In genomic region chr8:121913378-121913777, GRCm38 (mm10) we compare ENCODE assay signal across 28 mouse cellular contexts. TPM values are rescaled to one million over a fixed set of nuclear protein-coding genes. Genes with fewer than 3 reads are reported as not detected.
DNase-seq lines count a peak whose midpoint lies in the region; ATAC-seq and TF ChIP-seq lines count a peak whose summit lies in the region.
"Had no signal": no experiment of that assay in that cellular context is flagged by ENCODE, and none has a peak within 500 bp of the region (broad histone marks: within the 10 kb centered on the region; RNA-seq: fewer than 3 reads in every experiment).

No protein-coding gene starts in this region.

- no peaks in the 10 kb centered on the region for H3K4me1 ChIP-seq in heart, postnatal 0 days (ENCODE audit: control insufficient read depth, insufficient read depth)
- H3K4me1 ChIP-seq in midbrain, embryonic 11.5 days (ENCODE audit: control insufficient read depth, insufficient read depth, low read length) = 0 out of 2 replicates have a peak, but pooled peaks cover 2% of the 10 kb centered on the region
- no peaks in the 10 kb centered on the region for H3K4me1 ChIP-seq in midbrain, embryonic 16.5 days (ENCODE audit: control insufficient read depth, insufficient read depth, low read length)

- H3K27me3 ChIP-seq in heart, postnatal 0 days (ENCODE audit: control insufficient read depth, insufficient read depth, low read length) = no peaks in the 10 kb centered on the region
- 0 out of 2 replicates have a peak, but pooled peaks cover 3% of the 10 kb centered on the region for H3K27me3 ChIP-seq in midbrain, embryonic 11.5 days (ENCODE audit: control insufficient read depth, insufficient read depth, low read length)
- peaks cover 2% of the 10 kb centered on the region; the same call in 1 of the 2 replicates for H3K27me3 ChIP-seq in midbrain, embryonic 16.5 days (ENCODE audit: control insufficient read depth, insufficient read depth, low read depth, low read length)
- H3K27me3 ChIP-seq: Patski had no signal

- H3K9ac ChIP-seq in heart, postnatal 0 days (replicated peaks; ENCODE audit: low read depth, low read length) = no peak overlapping the region
- H3K9ac ChIP-seq in midbrain, embryonic 11.5 days (ENCODE audit: low read length) = no peak overlapping the region
- no peak overlapping the region for H3K9ac ChIP-seq in midbrain, embryonic 16.5 days (ENCODE audit: low read depth, low read length)
- H3K9ac ChIP-seq: forebrain, postnatal 0 days had no signal

- TF ChIP-seq EP300 in heart, postnatal 0 days (IDR thresholded peaks at IDR 0.05; ENCODE audit: low read depth) = no peak

- intact Hi-C loops in heart, postnatal 10 days (cut with DNase I) = no loop called here
- intact Hi-C loops in left cerebral cortex, adult 2 months (cut with DNase I) = no loop called here
- intact Hi-C loops in left cerebral cortex, postnatal 14 days (cut with DNase I) = no loop called here

- H3K9me3 ChIP-seq in heart, postnatal 0 days (replicated peaks; ENCODE audit: control insufficient read depth, low read length) = no peaks in the 10 kb centered on the region
- no peaks in the 10 kb centered on the region for H3K9me3 ChIP-seq in midbrain, embryonic 11.5 days (ENCODE audit: control insufficient read depth, low read length)
- no peaks in the 10 kb centered on the region for H3K9me3 ChIP-seq in midbrain, embryonic 16.5 days (replicated peaks; ENCODE audit: control insufficient read depth, low read length, poor library complexity, severe bottlenecking)
- H3K9me3 ChIP-seq: G1E had no signal

- H3K36me3 ChIP-seq in heart, postnatal 0 days (replicated peaks; ENCODE audit: control insufficient read depth, insufficient read depth, low read length) = no peaks in the 10 kb centered on the region
- H3K36me3 ChIP-seq in midbrain, embryonic 11.5 days (ENCODE audit: control insufficient read depth, insufficient read depth, low read length) = no peaks in the 10 kb centered on the region
- no peaks in the 10 kb centered on the region for H3K36me3 ChIP-seq in midbrain, embryonic 16.5 days (ENCODE audit: control insufficient read depth, insufficient read depth, low read length)

- no peak overlapping the region for H3K4me2 ChIP-seq in heart, postnatal 0 days (ENCODE audit: low read depth, low read length)
- no peak overlapping the region for H3K4me2 ChIP-seq in midbrain, embryonic 11.5 days
- no peak overlapping the region for H3K4me2 ChIP-seq in midbrain, embryonic 16.5 days (ENCODE audit: low read length)
- H3K4me2 ChIP-seq: heart, embryonic 11.5 days had no signal

- no peak overlapping the region for H3K4me3 ChIP-seq in heart, postnatal 0 days (ENCODE audit: low read depth, low read length)
- no peak overlapping the region for H3K4me3 ChIP-seq in left cerebral cortex, adult 2 months
- H3K4me3 ChIP-seq in midbrain, embryonic 11.5 days (ENCODE audit: low read depth, low read length) = no peak overlapping the region
- no peak overlapping the region for H3K4me3 ChIP-seq in midbrain, embryonic 16.5 days (ENCODE audit: low read depth, low read length)
- H3K4me3 ChIP-seq: gastrocnemius, adult 2 months had no signal

- no peak overlapping the region for H3K27ac ChIP-seq in heart, postnatal 0 days (ENCODE audit: low read depth)
- 0 out of 2 replicates have a peak overlapping the region, but pooled peaks have one; percentile 36 for H3K27ac ChIP-seq in left cerebral cortex, adult 2 months
- no peak overlapping the region for H3K27ac ChIP-seq in midbrain, embryonic 11.5 days (ENCODE audit: low read depth, low read length)
- no peak overlapping the region for H3K27ac ChIP-seq in midbrain, embryonic 16.5 days (ENCODE audit: low read length)
- H3K27ac ChIP-seq: gastrocnemius, adult 2 months had no signal

- WGBS in heart, postnatal 0 days = 59% methylated on average over 8 of the region's 8 CpGs
- WGBS in midbrain, embryonic 11.5 days = 87% methylated on average over 8 of the region's 8 CpGs
- 79% methylated on average over 8 of the region's 8 CpGs for WGBS in midbrain, embryonic 16.5 days

- no peak for ATAC-seq in heart, postnatal 0 days (ENCODE audit: insufficient read depth, low read depth)
- ATAC-seq in midbrain, embryonic 11.5 days (ENCODE audit: low FRiP score) = no peak
- ATAC-seq in midbrain, embryonic 16.5 days = no peak
- ATAC-seq: forebrain, embryonic 14.5 days; forebrain, postnatal 0 days; hindbrain, embryonic 16.5 days; Patski had no signal

- no peak for TF ChIP-seq CTCF in heart, postnatal 0 days (IDR thresholded peaks at IDR 0.05; ENCODE audit: low read depth)
- no peak for TF ChIP-seq CTCF in left cerebral cortex, adult 2 months (IDR thresholded peaks at IDR 0.05)

- peak; percentile 25 for DNase-seq in heart, postnatal 0 days (ENCODE audit: low spot score)
- no peak for DNase-seq in heart, postnatal 10 days
- DNase-seq in left cerebral cortex, adult 2 months (ENCODE audit: extremely low spot score in 1 of 2, low spot score in 2 of 2) = no peak
- no peak for DNase-seq in left cerebral cortex, postnatal 14 days (ENCODE audit: low spot score in 2 of 2)
- peak; percentile 44 for DNase-seq in midbrain, embryonic 11.5 days (ENCODE audit: low spot score, missing footprints)
- DNase-seq: adrenal gland, postnatal 10 days; adrenal gland, postnatal 36 days; cerebellum, adult 18-20 months; cerebellum, adult 9-10 months; cerebellum, postnatal 14 days; forebrain, postnatal 0 days; gastrocnemius, adult 2 months; gastrocnemius, postnatal 14 days; heart, adult 11 months; heart, postnatal 14 days; heart, postnatal 4 days had no signal

RNA-seq across cellular contexts. Expression of gene Slc7a5, which starts 5.9 kb away (rescaled TPM):
- total RNA-seq in heart, postnatal 0 days (2014; rRNA removed; ENCODE audit: low replicate concordance) = 24.7 and 27.1 TPM in 2 replicates
- polyA plus RNA-seq in heart, postnatal 0 days (2015; fragmentation: Nextera tagmentation; extraction: Ambion mirVana) = 5.8 and 7.1 TPM in 2 replicates
- total RNA-seq in heart, postnatal 10 days (2021) = 10 to 100 TPM in 1 of 2 experiments, 1 to 10 TPM in 1; 8.6 to 11.3 TPM
- total RNA-seq in left cerebral cortex, adult 2 months (2021) = 10 to 100 TPM; 61.5 to 63.2 TPM
- total RNA-seq in left cerebral cortex, postnatal 14 days (2021) = 100 to 1,000 TPM; 114 to 130 TPM
- 34.9 and 36.5 TPM in 2 replicates for polyA plus RNA-seq in midbrain, embryonic 11.5 days (2014; fragmentation: Nextera tagmentation; extraction: Ambion mirVana)
- polyA plus RNA-seq in midbrain, embryonic 16.5 days (2015; fragmentation: Nextera tagmentation; extraction: Ambion mirVana) = 48.9 and 50.8 TPM in 2 replicates

RNA-seq across cellular contexts. Expression of gene Car5a, which starts 31.3 kb away (rescaled TPM):
- not detected in 2 replicates for total RNA-seq in heart, postnatal 0 days (2014; rRNA removed; ENCODE audit: low replicate concordance)
- not detected in 2 replicates for polyA plus RNA-seq in heart, postnatal 0 days (2015; fragmentation: Nextera tagmentation; extraction: Ambion mirVana)
- not detected for total RNA-seq in heart, postnatal 10 days (2021)
- not detected for total RNA-seq in left cerebral cortex, adult 2 months (2021)
- total RNA-seq in left cerebral cortex, postnatal 14 days (2021) = under 1 TPM in 1 of 2 experiments, not detected in 1; 0.29 TPM
- polyA plus RNA-seq in midbrain, embryonic 11.5 days (2014; fragmentation: Nextera tagmentation; extraction: Ambion mirVana) = 0.14 TPM in 1 of 2 replicates, not detected in the other
- polyA plus RNA-seq in midbrain, embryonic 16.5 days (2015; fragmentation: Nextera tagmentation; extraction: Ambion mirVana) = 0.55 and 0.60 TPM in 2 replicates
- total RNA-seq: adrenal gland, adult 18-20 months; adrenal gland, postnatal 36 days; forebrain, postnatal 0 days; gastrocnemius, adult 2 months; gastrocnemius, postnatal 14 days; heart, postnatal 14 days; heart, postnatal 4 days had no signal
- polyA plus RNA-seq: embryonic facial prominence, embryonic 11.5 days; embryonic facial prominence, embryonic 14.5 days; forebrain, embryonic 11.5 days; heart, embryonic 11.5 days; heart, embryonic 14.5 days; hindbrain, embryonic 11.5 days; Patski had no signal

RNA-seq across cellular contexts. Expression of gene Banp, which starts 36.2 kb away (rescaled TPM):
- total RNA-seq in heart, postnatal 0 days (2014; rRNA removed; ENCODE audit: low replicate concordance) = 23.0 and 27.9 TPM in 2 replicates
- 10.6 and 17.9 TPM in 2 replicates for polyA plus RNA-seq in heart, postnatal 0 days (2015; fragmentation: Nextera tagmentation; extraction: Ambion mirVana)
- total RNA-seq in heart, postnatal 10 days (2021) = 10 to 100 TPM in 1 of 2 experiments, 1 to 10 TPM in 1; 9.8 to 11.9 TPM
- 10 to 100 TPM; 31.4 to 62.5 TPM for total RNA-seq in left cerebral cortex, adult 2 months (2021)
- total RNA-seq in left cerebral cortex, postnatal 14 days (2021) = 10 to 100 TPM; 27.4 to 38.5 TPM
- 48.8 and 53.4 TPM in 2 replicates for polyA plus RNA-seq in midbrain, embryonic 11.5 days (2014; fragmentation: Nextera tagmentation; extraction: Ambion mirVana)
- polyA plus RNA-seq in midbrain, embryonic 16.5 days (2015; fragmentation: Nextera tagmentation; extraction: Ambion mirVana) = 54.7 and 55.7 TPM in 2 replicates

Comparison
In these comparisons a context has a peak if more than half of its experiments do, and no peak if none do; other contexts are left out.
1. DNase-seq: peak in heart, postnatal 0 days (single experiment) and midbrain, embryonic 11.5 days (single experiment); none in heart, postnatal 10 days (0 of 2), left cerebral cortex, adult 2 months (0 of 2) and left cerebral cortex, postnatal 14 days (0 of 2).